Mouse (Mus musculus): ENCODE results near the gene Psme4.

DNA sequence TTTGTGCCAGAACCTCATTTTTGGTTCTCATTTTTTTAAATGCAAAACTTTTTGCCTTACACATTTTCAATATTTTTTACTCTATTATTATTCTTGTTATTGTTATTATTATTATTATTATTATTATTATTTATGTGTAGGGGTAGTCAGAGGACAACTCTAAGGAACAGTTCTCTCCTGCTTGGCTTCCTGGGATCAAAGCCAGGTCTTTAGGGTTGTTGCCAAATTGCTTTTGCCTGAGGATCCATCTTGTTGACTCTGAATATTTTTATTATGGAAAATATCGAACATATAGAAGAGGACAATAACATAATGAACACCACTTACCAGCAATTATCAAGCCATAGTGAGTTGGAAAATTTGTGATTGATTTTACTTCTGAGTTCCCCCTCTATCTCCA is 3.1 kb downstream of the Psme4 start:
- no peak for TF ChIP-seq POLR2A (IDR thresholded peaks at IDR 0.05; ENCODE audit: low read depth, low read length)
- TF ChIP-seq CTCF (conservative IDR thresholded peaks at IDR 0.05; ENCODE audit: insufficient read depth, insufficient read length, low read depth, low read length): no peak
